Mouse (Mus musculus) ES-E14 (cell line): ENCODE data around the gene Tnks1bp1. TPM values are rescaled to one million over a fixed set of nuclear protein-coding genes. Genes with fewer than 3 reads are reported as not detected.

Source experiments
- DNase-seq: peaks from one replicate; pipeline ENCODE4 v3.0.0-alpha.2; 2013; ENCODE audit warnings: low read depth, low spot score
- H3K27ac ChIP-seq: 2 replicates; pipeline ENCODE4 v1.5.1; 2012; ENCODE audit warnings: low read depth, mild to moderate bottlenecking, low read length, moderate library complexity, mixed read lengths; ENCODE audit not compliant: poor library complexity, insufficient read depth, severe bottlenecking
- H3K36me3 ChIP-seq: 2 replicates; pipeline ENCODE4 v1.6.1; 2012; ENCODE audit warnings: mild to moderate bottlenecking, low read length, moderate library complexity, mixed read lengths; ENCODE audit not compliant: control insufficient read depth, poor library complexity, insufficient read depth, severe bottlenecking
- H3K4me1 ChIP-seq, 2 experiments: fragments of 150-350 bp in 1 of 2; sonication (generic) in 1 of 2; 2 replicates each; pipeline ENCODE4 v1.6.1; 2012; ENCODE audit warnings: low read length in 2 of 2, mild to moderate bottlenecking in 1 of 2, mixed read lengths in 1 of 2; ENCODE audit not compliant: control insufficient read depth in 2 of 2, insufficient read depth in 2 of 2, poor library complexity in 1 of 2
- H3K4me3 ChIP-seq, 2 experiments: fragments of 150-350 bp in 1 of 2; sonication (generic) in 1 of 2; 2 replicates each; pipeline ENCODE4 v1.5.1; 2012; ENCODE audit warnings: low read length in 2 of 2, low read depth in 1 of 2, mild to moderate bottlenecking in 1 of 2, mixed read lengths in 1 of 2; ENCODE audit not compliant: insufficient read depth in 1 of 2, poor library complexity in 1 of 2, severe bottlenecking in 1 of 2
- H3K9ac ChIP-seq: 2 replicates; pipeline ENCODE4 v1.6.1; 2012; ENCODE audit warnings: low read depth, mild to moderate bottlenecking, low read length, mixed read lengths; ENCODE audit not compliant: poor library complexity, insufficient read depth, severe bottlenecking
- H3K9me3 ChIP-seq: fragments of 150-350 bp; sonication (generic); 2 replicates; pipeline ENCODE4 v1.6.1; 2012; ENCODE audit warnings: low read depth, mild to moderate bottlenecking, low read length; ENCODE audit not compliant: control insufficient read depth, insufficient read depth
- CHD2 ChIP-seq: IDR thresholded peaks from 2 replicates; pipeline ENCODE4 v1.6.1; 2014; ENCODE audit warnings: mild to moderate bottlenecking, low read depth, low read length, inconsistent platforms
- HCFC1 ChIP-seq: IDR thresholded peaks from 2 replicates; pipeline ENCODE4 v1.6.1; 2012; ENCODE audit warnings: low read length, inconsistent platforms, borderline replicate concordance; ENCODE audit not compliant: insufficient read depth
- MAFK ChIP-seq: IDR thresholded peaks from 2 replicates; pipeline ENCODE4 v1.6.1; 2014; ENCODE audit warnings: mild to moderate bottlenecking, low read depth, low read length, inconsistent platforms; ENCODE audit not compliant: insufficient read depth
- ZC3H11A ChIP-seq: IDR thresholded peaks from 2 replicates; pipeline ENCODE4 v1.6.1; 2012; ENCODE audit warnings: low read depth, mild to moderate bottlenecking, inconsistent platforms, low read length, borderline replicate concordance
- ZNF384 ChIP-seq: IDR thresholded peaks from 2 replicates; pipeline ENCODE4 v1.6.1; 2012; ENCODE audit warnings: low read depth, low read length, inconsistent platforms
- in situ Hi-C, 2 experiments: fragments of 600-800 bp; cut with MboI; formaldehyde crosslinking; loops; one replicate each; pipeline ENCODE4 v1.15.1; 2025; ENCODE audit warnings: low sequenced_read_pairs in 2 of 2, inconsistent platforms in 1 of 2; ENCODE audit not compliant: unreplicated experiment in 2 of 2
- total RNA-seq: library from RNA; depleted of rRNA; stranded (reverse); fragments of 300-350 nt; gene quantifications from 2 replicates; pipeline ENCODE4 v1.2.3, GENCODE M21; 2012

Tnks1bp1 gene
- total RNA-seq, 1 experiment = 36.7 TPM

DNA sequence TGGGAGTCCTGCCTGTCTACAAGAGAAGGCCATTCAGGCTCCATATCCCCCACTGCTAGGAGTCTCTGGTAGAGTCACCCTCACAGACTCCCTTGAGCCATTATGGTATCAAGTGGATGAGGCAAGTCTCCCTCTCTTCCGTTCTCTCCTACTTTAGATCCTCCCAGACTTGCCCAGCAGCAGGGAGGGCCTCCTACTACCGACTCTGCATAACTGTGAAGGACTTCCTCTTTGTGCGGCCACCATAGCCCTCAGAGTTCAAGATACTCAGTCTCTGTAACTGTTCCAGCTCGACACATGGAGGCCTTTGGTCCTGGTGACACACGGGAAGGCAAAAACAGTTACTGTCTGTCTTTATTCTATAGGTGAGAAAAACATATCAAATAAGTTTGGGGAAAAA, 20.5 kb upstream of the Tnks1bp1 start:
- Histone ChIP-seq H3K4me3 (no peak overlapping the region), H3K27ac (no peak overlapping the region), H3K4me1 (no peaks in the 10 kb centered on the region), H3K36me3 (no peaks in the 10 kb centered on the region), H3K9me3 (no peaks in the 10 kb centered on the region), H3K9ac (no peak overlapping the region)
- DNase-seq = no peak
- TF ChIP-seq MAFK (no peak), ZC3H11A (no peak), HCFC1 (no peak), ZNF384 (no peak), CHD2 (no peak)
- in situ Hi-C loops = no loop called here

DNA sequence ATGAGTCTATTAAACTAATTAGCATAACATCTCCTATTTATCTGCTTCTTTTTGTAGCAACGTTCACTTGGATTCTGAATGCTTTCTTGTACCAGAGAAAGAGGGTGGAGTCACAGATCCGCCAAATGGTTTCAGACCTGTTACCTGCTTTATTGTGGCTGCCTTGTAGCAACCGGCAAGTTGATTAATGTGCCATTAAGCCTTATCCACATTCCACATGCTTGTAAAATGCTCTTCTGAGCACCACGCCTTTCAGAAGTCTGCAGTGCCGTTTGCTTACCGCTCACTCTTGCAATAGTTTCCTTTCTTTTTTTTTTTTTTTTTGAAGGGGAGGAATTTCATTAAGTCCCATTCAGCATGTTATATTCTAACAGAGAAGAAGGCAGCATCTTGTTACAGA, 17.9 kb upstream of the Tnks1bp1 start:
- no peak for TF ChIP-seq ZNF384
- TF ChIP-seq ZC3H11A = no peak
- no peak for TF ChIP-seq CHD2
- no peaks in the 10 kb centered on the region for H3K36me3 ChIP-seq
- no peak for DNase-seq
- no peak overlapping the region for H3K9ac ChIP-seq
- in situ Hi-C loops = no loop called here
- no peak overlapping the region for H3K4me3 ChIP-seq
- H3K4me1 ChIP-seq = no peaks in the 10 kb centered on the region
- H3K27ac ChIP-seq = no peak overlapping the region
- no peaks in the 10 kb centered on the region for H3K9me3 ChIP-seq

DNA sequence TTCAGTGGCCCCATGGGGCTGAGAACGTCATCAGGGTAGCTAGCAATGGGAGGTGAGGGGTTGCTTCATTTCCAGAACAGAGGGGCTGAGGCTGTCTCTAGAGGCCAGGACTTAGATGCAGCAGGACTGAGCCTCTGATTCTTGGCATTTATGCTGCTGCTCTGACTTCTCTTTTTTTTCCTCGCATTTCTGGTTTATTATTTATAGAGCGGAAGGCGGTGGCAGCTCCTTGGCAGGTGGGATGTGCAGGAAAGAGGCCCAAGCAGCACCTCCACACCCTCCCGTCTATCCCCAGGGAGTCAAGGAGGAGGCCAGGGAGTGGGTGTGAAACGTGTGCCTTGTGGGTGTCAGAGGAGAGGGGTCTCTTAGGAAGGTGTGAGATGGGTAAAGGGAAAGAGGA, 16.8 kb upstream of the Tnks1bp1 start:
- in situ Hi-C loops = no loop called here
- H3K9ac ChIP-seq = no peak overlapping the region
- TF ChIP-seq CHD2 (no peak), ZNF384 (no peak), HCFC1 (no peak), MAFK (no peak), ZC3H11A (no peak)

DNA sequence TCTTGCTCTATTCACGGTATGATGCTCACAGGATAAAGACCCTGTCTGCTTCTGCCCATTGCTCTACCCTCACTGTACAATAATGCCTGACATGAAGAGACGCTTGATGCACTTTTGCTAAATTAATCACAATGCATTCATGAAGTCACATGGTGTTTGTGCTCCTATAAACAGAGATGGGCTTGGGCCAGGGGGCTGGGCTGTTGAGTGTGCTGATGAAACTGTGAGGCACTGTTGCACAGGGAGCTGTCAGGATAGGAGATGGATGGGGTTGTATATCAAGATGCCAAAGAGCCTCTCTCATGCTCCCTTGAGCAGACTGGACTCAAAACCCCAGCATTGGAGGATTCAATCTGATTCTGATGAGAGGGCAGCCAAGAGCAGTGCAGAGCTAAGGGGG, 14.7 kb upstream of the Tnks1bp1 start:
- H3K4me3 ChIP-seq = no peak overlapping the region
- in situ Hi-C loops = no loop called here
- H3K27ac ChIP-seq = no peak overlapping the region
- no peak overlapping the region for H3K9ac ChIP-seq
- no peak for DNase-seq
- TF ChIP-seq ZC3H11A = no peak
- no peak for TF ChIP-seq ZNF384
- TF ChIP-seq CHD2 = no peak
- no peak for TF ChIP-seq HCFC1
- no peak for TF ChIP-seq MAFK
- 0 out of 4 replicates have a peak, but pooled peaks cover 0 to 2% of the 10 kb centered on the region in 2 experiments for H3K4me1 ChIP-seq
- H3K9me3 ChIP-seq = no peaks in the 10 kb centered on the region
- H3K36me3 ChIP-seq = no peaks in the 10 kb centered on the region

More for the DNA sequence above, 16.8 kb upstream of the Tnks1bp1 start:
- H3K27ac ChIP-seq = no peak overlapping the region
- no peaks in the 10 kb centered on the region for H3K36me3 ChIP-seq
- H3K4me3 ChIP-seq = no peak overlapping the region
- H3K9me3 ChIP-seq = no peaks in the 10 kb centered on the region
- DNase-seq = no peak
- H3K4me1 ChIP-seq = no peaks in the 10 kb centered on the region

DNA sequence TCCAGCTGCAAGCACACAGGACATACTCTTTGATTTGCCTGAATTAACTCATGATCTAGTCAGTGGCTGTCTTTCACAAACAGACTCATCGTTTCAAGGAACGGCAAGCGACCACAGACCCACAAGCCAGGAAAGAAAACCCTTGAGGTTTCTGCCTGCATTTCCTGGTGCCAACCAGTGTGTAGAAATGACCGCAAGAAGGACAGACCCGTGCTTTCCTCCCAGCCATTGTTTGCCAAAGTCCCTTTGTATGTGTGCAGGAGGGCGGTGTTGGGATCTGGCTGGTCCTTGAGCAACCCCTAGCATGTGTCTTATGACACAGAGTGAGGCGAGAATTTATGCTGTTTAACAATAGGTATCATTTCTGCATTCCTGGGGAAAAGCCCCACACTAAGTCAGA, 13.7 kb upstream of the Tnks1bp1 start:
- in situ Hi-C loops = no loop called here
- Histone ChIP-seq H3K4me3 (no peak overlapping the region), H3K9me3 (no peaks in the 10 kb centered on the region), H3K27ac (no peak overlapping the region), H3K4me1 (peaks cover 3 to 6% of the 10 kb centered on the region in 2 experiments; a peak in 2 of 4 replicates), H3K36me3 (peaks cover under 1% of the 10 kb centered on the region; the same call in 1 of the 2 replicates), H3K9ac (no peak overlapping the region)
- no peak for DNase-seq
- TF ChIP-seq ZC3H11A (no peak), HCFC1 (no peak)
